Mouse (Mus musculus) layer of hippocampus, adult 9-11 months (tissue): ENCODE data around the gene Ptprcap.
"Not testable (repeated sequence)": the region's sequence is repeated elsewhere in the genome, so short reads cannot be mapped to it uniquely, and the experiment has no call there.

Experiments used
- DNase-seq: peaks from one replicate; pipeline ENCODE4 v3.0.0; 2022

The Ptprcap gene

GRCm38 (mm10) chr19:4125741-4126696 is 27.4 kb upstream of the Ptprcap start, which contains the start of gene Aip:
Gene Aip (minus strand): TSS chr19:4125858.
- DNase-seq, result peak; percentile 99

GRCm38 (mm10) chr19:4126759-4127495 is 26.5 kb upstream of the Ptprcap start:
- DNase-seq, result no peak

GRCm38 (mm10) chr19:4129462-4129861 is 23.9 kb upstream of the Ptprcap start:
- DNase-seq, result no peak

- DNase-seq, result no peak
These were observed 23.3 kb upstream of the Ptprcap start for GRCm38 (mm10) chr19:4130106-4130505.

- no peak for DNase-seq
These were observed 22.3 kb upstream of the Ptprcap start for GRCm38 (mm10) chr19:4131075-4131474.

GRCm38 (mm10) chr19:4131768-4132167 is 21.6 kb upstream of the Ptprcap start:
- no peak for DNase-seq

- DNase-seq, result no peak
These were observed 19.1 kb upstream of the Ptprcap start for GRCm38 (mm10) chr19:4134354-4134753.

- DNase-seq, result not testable (repeated sequence)
These were observed 18.0 kb upstream of the Ptprcap start for GRCm38 (mm10) chr19:4135229-4135962.

- DNase-seq, result not testable (repeated sequence)
These were observed 17.4 kb upstream of the Ptprcap start for GRCm38 (mm10) chr19:4135963-4136345.

- no peak for DNase-seq
These were observed 16.9 kb upstream of the Ptprcap start for GRCm38 (mm10) chr19:4136463-4136862.

GRCm38 (mm10) chr19:4137913-4138312 is 15.5 kb upstream of the Ptprcap start:
- no peak for DNase-seq

GRCm38 (mm10) chr19:4139446-4139845 is 14.0 kb upstream of the Ptprcap start, which contains the start of gene Gpr152:
Gene Gpr152 (plus strand): TSS chr19:4139787.
- DNase-seq, result no peak

- DNase-seq, result no peak
These were observed 13.3 kb upstream of the Ptprcap start for GRCm38 (mm10) chr19:4140147-4140546.

GRCm38 (mm10) chr19:4142416-4143173 is 10.8 kb upstream of the Ptprcap start:
- DNase-seq, result no peak

- DNase-seq, result no peak
These were observed 9.6 kb upstream of the Ptprcap start, which contains the start of gene Cabp4 for GRCm38 (mm10) chr19:4143759-4144268. Gene Cabp4 (minus strand): TSS chr19:4144033.

GRCm38 (mm10) chr19:4144550-4145498 is 8.6 kb upstream of the Ptprcap start:
- DNase-seq, result no peak

- DNase-seq, result no peak
These were observed 7.5 kb upstream of the Ptprcap start for GRCm38 (mm10) chr19:4145936-4146335.

GRCm38 (mm10) chr19:4146366-4147021 is 6.9 kb upstream of the Ptprcap start:
- no peak for DNase-seq

- no peak for DNase-seq
These were observed 6.4 kb upstream of the Ptprcap start for GRCm38 (mm10) chr19:4147022-4147405.
